Mouse (Mus musculus) heart, postnatal 14 days (tissue): ENCODE measurements around the gene Mtch1. TPM values are rescaled to one million over a fixed set of nuclear protein-coding genes. Genes with fewer than 3 reads are reported as not detected.
"Not testable (repeated sequence)": the region's sequence is repeated elsewhere in the genome, so short reads cannot be mapped to it uniquely, and the experiment has no call there.

ENCODE experiments used
- DNase-seq, 2 experiments: peaks; one replicate each; pipeline ENCODE4 v3.0.0; 2021 to 2022
- intact Hi-C: fragments of 180-260 bp; cut with DNase I; formaldehyde crosslinking; loops from one replicate; pipeline ENCODE4 v1.15.1; 2025
- long read RNA-seq, 2 experiments: library from polyadenylated mRNA; stranded (forward); transcript quantifications; one replicate each; pipeline ENCODE4 v2.0.0; 2021
- total RNA-seq, 2 experiments: library from RNA; stranded (reverse); gene quantifications; 2 replicates each; pipeline ENCODE4 v1.2.3; 2021

Gene Mtch1
- 100 to 1,000 TPM; 272 to 279 TPM for total RNA-seq
- long read RNA-seq, experiment 1, transcript Mtch1-201 (12 exons, 1,952 nt) = minor isoform, 292 of 733 reads
- long read RNA-seq, experiment 1, transcript Mtch1-207 (13 exons, 1,093 nt) = minor isoform, 11 of 733 reads
- long read RNA-seq, experiment 1, transcript Mtch1-202 (12 exons, 1,897 nt) = major isoform, 373 of 733 reads
- long read RNA-seq, experiment 1, transcript Mtch1-218 (1 exons, 2,292 nt) = minor isoform, 11 of 733 reads
- long read RNA-seq, experiment 1, partial matches to known transcripts = 13 of 733 reads
- long read RNA-seq, experiment 1, other reads (novel, unspliced or antisense) = 19 of 733 reads
- long read RNA-seq, experiment 2, transcript Mtch1-207 (13 exons, 1,093 nt) = minor isoform, 7 of 602 reads
- long read RNA-seq, experiment 2, transcript Mtch1-216 (13 exons, 1,108 nt) = minor isoform, 11 of 602 reads
- long read RNA-seq, experiment 2, transcript Mtch1-201 (12 exons, 1,952 nt) = minor isoform, 236 of 602 reads
- long read RNA-seq, experiment 2, transcript Mtch1-202 (12 exons, 1,897 nt) = major isoform, 311 of 602 reads
- long read RNA-seq, experiment 2, partial matches to known transcripts = 10 of 602 reads
- long read RNA-seq, experiment 2, other reads (novel, unspliced or antisense) = 21 of 602 reads

- DNase-seq = peak; percentile 100
- intact Hi-C loops = no loop called here
Measured at GRCm38 (mm10) chr17:29347645-29348256, at the start of gene Mtch1. Gene Mtch1 (minus strand): TSS chr17:29347934.

GRCm38 (mm10) chr17:29396821-29397242 is 49.1 kb upstream of the Mtch1 start:
- intact Hi-C loops = loop anchor here (1.0 kb wide), 2 partner anchors 95 to 117 kb away; no protein-coding TSS in a partner anchor
- peak; percentile 84 to 91 for DNase-seq

- no peak for DNase-seq
- intact Hi-C loops = no loop called here
Measured at GRCm38 (mm10) chr17:29396056-29396799, 48.5 kb upstream of the Mtch1 start.

- intact Hi-C loops = no loop called here
Measured at GRCm38 (mm10) chr17:29395381-29395780, 47.6 kb upstream of the Mtch1 start.

GRCm38 (mm10) chr17:29394761-29395160 is 47.0 kb upstream of the Mtch1 start:
- intact Hi-C loops, DNase-seq: not testable (repeated sequence)

More at GRCm38 (mm10) chr17:29395381-29395780, 47.6 kb upstream of the Mtch1 start:
- DNase-seq = peak; percentile 37 to 39

DNA sequence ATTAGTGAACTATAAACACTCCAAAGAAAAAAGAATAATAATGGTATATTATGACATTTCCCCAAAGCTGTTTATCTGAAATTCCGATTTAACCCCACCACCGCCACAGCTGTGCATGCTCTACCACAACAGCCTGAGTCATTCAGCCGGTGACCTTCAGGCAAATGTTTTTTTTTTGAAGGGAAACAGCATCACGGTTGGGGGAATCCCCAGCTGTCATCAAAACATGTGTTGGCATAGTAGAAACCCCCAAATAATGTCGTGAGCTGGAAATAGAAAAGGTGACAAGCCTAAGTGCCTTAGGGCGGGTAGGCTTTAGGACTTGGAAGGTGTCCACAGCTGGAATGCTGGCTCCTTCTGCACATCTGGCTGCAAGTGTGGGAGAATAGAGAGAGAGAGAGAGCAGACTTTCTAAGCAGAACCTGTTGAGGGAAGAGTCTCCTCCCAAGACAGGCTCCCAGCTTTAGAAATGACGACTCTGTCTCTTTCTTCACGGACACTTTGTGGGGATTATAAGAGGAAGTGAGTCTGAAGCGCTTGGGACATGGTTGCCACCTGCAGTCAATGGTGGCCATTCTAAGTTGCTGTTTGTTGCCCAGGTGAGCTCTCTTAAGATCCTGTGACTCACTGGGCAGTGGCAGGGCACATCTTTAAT is 46.5 kb upstream of the Mtch1 start:
- DNase-seq = no peak
- intact Hi-C loops = no loop called here

- DNase-seq = no peak
- intact Hi-C loops = loop anchor here (2.0 kb wide), 1 partner anchor 109 kb away; no protein-coding TSS in a partner anchor
Measured at GRCm38 (mm10) chr17:29393335-29394089, 45.8 kb upstream of the Mtch1 start.

GRCm38 (mm10) chr17:29391280-29391679 is 43.5 kb upstream of the Mtch1 start:
- intact Hi-C loops = no loop called here

GRCm38 (mm10) chr17:29388978-29389377 is 41.2 kb upstream of the Mtch1 start:
- intact Hi-C loops = no loop called here
- DNase-seq = peak in 1 of 2 experiments; percentile 43

More at GRCm38 (mm10) chr17:29391280-29391679, 43.5 kb upstream of the Mtch1 start:
- no peak for DNase-seq

- no peak for DNase-seq
- intact Hi-C loops = no loop called here
Measured at GRCm38 (mm10) chr17:29385746-29386145, 38.0 kb upstream of the Mtch1 start.

GRCm38 (mm10) chr17:29384850-29385438 is 37.2 kb upstream of the Mtch1 start:
- intact Hi-C loops = no loop called here
- DNase-seq = peak; percentile 70 to 76

DNA sequence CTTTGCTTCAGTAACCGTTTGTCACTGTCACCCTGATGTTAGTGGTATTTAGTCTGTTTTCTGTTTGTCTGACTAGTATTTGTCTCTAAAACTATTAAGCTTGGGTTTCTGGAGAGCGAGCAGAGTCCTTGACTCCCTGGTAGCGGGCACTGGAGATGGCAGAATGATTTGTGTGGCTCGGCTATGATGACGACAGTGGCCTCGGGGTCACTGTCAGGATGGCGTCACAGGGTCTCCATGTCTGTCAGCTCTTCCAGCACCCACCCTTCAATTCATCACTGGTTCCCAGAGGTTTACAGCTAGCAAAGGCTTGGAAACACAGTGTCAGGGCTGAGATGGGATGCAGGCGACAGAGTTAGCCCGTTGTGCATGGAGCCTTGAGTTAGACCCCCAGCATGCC is 36.2 kb upstream of the Mtch1 start:
- intact Hi-C loops = no loop called here
- no peak for DNase-seq

GRCm38 (mm10) chr17:29382417-29382816 is 34.7 kb upstream of the Mtch1 start:
- no peak for DNase-seq
- intact Hi-C loops = no loop called here

GRCm38 (mm10) chr17:29381472-29381871 is 33.7 kb upstream of the Mtch1 start:
- intact Hi-C loops = loop anchor here (1.0 kb wide), 1 partner anchor 133 kb away; no protein-coding TSS in a partner anchor
- peak; percentile 75 to 85 for DNase-seq

- intact Hi-C loops = no loop called here
- DNase-seq = no peak
Measured at GRCm38 (mm10) chr17:29380241-29380640, 32.5 kb upstream of the Mtch1 start.

GRCm38 (mm10) chr17:29378056-29378455 is 30.3 kb upstream of the Mtch1 start:
- intact Hi-C loops = no loop called here
- no peak for DNase-seq

GRCm38 (mm10) chr17:29375871-29376270 is 28.1 kb upstream of the Mtch1 start:
- DNase-seq = no peak
- intact Hi-C loops = no loop called here

DNA sequence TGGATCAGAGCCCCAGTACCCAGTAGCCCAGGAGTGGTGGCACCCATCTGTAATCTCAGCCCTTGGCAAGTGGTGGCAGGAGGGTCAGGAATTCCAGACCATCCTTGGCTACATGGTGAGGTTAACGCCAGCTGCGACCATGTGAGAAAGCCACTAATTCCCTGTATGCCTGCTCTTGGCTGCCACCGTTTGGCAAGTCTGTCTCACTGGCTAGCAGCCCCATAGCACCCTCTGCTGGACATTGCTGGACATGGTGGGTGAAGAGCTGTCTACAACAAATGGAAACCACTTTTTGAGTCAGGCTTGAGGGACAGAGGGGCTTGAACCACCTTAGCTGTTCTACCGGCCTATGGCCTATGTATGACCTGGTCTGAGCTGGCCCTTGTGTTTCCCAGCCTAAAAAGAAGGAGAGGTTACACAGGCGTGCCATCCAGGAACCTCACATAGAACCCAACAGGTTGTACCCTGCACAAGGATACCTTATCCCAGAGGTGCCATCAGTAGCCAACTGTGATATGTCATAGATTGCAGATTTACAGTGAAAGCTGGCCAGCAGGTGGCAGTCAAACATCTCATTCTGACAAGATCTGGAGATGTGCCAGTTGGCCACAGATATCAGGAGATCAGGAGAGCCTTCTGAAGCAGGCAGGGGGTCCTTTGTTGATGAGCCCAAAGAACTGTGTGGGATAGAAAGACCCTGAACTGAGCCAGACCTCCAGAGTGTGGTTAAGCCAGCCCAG is 23.4 kb upstream of the Mtch1 start:
- intact Hi-C loops = loop anchor here (1.0 to 5.0 kb wide), 4 partner anchors 28 to 199 kb away; partner anchors contain the start of gene BC004004
- DNase-seq = peak; percentile 91 to 97
